Mouse (Mus musculus): ENCODE measurements around the gene Ndc80. TPM values are rescaled to one million over a fixed set of nuclear protein-coding genes. Genes with fewer than 3 reads are reported as not detected.

Ndc80 gene
- polyA plus RNA-seq (2012; rRNA removed) = 7.2 and 7.5 TPM in 2 replicates

DNA sequence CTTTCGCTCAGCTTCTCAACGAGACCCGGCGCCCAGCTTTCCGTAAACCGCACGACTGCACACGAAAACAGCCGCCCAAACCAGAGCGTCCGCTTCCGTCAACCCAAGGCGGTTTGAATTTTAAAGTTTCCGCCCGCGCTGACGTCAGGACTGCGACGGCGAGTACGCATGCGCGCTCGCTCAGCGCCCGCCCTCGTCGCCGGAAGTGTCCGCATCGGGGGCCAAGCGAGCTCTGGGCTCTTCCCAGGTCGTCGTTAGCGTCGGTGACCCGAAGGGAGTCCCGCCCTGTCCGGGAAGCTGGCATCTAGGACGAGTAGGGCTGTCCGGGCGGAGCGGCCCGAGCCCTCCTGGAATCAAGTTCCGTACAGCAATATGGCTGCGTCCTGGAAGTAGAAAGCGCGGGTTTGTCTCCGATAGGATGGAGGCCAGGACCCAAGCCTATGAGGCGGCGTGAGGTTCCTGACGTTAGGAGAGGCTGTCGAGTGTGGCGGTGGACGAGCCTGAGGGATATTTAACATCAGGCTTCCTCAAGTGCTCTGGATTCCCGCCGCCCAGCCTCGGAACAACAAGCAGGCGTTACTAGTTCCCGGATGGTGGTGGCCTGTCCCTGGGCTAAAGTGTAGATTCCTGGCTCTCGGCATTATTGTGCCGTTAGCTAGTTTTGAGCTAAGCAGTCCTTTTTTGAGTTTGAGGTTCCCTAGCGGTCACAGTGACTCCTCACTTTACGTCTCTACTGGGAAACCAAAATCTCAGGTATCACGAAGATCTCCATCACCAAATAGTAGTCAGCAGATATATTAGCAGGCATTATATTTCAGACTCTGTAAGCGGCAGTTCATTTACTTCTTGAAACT is at the start of gene Ndc80:
TSS of gene Ndc80 (minus strand) at position 147 of the 854 bp plus-strand sequence.

DNA sequence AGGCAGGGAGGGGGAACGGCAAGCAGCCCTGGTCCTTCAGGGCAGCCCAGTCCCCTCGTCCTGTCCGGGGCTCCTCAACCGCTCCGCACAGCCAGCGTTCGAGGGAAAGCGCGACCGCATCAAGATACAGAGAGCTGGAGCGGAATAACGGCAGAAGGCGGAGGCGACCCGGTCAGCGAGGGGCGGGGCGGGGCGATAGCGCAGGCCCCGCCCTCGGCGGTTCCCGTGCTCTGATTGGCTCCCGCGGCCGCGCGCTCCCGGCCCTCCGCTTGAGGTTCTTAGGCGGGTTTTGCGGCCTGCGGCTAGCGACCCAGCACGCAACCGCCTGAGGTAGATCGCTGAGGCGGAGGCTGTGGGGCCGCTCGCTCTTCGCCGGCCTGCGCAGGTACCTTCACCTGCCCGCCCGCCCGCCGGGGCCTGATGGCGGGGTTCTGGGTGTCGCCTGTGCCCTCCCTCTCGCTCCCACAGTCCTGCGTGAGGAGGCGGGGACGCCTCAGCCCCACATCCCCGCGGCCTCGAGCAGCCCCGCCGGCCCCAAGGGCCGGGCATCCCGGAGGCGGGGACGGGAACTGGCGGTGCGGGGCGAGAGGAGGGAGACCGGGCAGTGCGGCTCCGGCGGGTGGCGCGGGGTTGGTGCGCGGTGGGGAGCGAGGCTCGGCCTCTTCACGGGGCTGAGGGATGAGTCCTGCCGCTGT is 25.2 kb upstream of the Ndc80 start, which contains the start of gene Spdya:
TSS of gene Spdya (plus strand) at position 305 of the 695 bp plus-strand sequence.

DNA sequence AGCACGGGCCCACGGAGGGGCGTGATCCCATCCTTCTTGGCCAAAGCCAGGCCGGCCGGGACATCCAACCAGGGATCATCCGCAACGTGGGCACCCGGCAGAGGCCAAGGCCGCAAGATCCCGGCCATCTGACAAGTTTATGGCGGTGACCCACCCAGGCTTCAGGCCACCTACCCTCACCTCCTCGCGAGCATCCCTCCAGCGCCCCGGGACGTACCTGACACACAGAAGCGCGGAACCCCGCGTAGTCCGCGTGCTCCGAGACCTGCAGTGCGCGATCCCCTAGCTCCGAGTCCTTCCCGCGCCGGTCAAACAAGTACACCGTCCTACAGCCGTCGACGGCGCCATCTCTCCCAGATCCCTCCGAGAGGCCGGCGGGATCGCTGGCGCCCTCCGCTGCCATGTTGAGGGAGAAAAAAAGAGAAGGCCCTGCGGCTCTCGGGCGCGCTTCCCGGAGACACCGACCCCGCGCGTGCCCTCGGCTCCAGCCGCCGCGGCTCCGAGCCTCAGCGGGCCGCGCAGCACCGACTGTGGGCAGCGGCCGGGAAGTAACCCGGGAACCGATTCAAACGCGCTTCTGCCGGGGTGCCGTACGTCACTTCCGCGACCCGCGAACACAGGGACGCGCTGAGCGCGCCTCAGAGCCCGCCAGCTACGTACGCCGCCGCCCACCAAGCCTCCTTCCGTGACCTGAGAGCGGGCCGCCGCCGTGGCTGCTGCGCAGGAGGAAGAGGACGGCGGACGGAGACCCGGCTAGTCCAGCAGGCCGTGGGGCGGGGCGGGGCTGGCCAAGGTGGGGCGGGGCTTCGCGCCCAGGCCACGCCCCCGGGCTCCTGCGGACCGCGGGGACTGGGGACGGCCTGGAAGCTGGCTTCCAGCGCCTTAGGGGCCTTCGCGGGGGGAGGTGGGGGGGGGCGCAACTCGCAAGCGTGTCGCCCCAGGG is 51.6 kb downstream of the Ndc80 start, which contains the start of gene Smchd1:
TSS of gene Smchd1 (minus strand) at position 582 of the 943 bp plus-strand sequence.

DNA sequence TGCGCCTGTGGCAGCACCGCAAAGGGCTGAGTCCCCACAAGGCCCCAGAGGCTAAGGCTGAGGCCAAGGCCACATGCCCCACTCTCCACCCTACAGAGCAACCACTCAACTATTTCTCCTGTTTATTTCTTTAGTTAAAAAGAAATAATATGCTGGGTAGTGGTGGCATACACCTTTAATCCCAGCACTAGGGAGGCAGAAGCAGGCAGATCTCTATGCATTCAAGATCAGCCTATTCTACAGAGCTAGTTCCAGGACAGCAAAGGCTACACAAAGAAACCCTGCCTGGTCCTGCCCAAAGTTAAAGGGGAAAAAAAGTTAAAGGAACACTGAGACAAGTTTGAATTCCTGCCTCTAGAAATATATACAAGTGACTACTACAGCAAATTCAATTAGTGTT is 66.8 kb downstream of the Ndc80 start, which contains the start of gene Gm4707:
TSS of gene Gm4707 (minus strand) at position 101 of the 400 bp plus-strand sequence.

Other genes with a start within 250 kb of the Ndc80 start
- gene Emilin2, start 214.9 kb downstream of the Ndc80 start, polyA plus RNA-seq (2012; rRNA removed) = 9.3 and 9.5 TPM in 2 replicates
- 0.24 and 0.30 TPM in 2 replicates for gene Gm4707, start 66.9 kb downstream of the Ndc80 start, polyA plus RNA-seq (2012; rRNA removed)
- gene Smchd1, start 51.5 kb downstream of the Ndc80 start, polyA plus RNA-seq (2012; rRNA removed) = 12.7 and 13.8 TPM in 2 replicates
- 0.02 and 0.06 TPM in 2 replicates for gene Spdya, start 25.2 kb upstream of the Ndc80 start, polyA plus RNA-seq (2012; rRNA removed)
- 12.5 and 15.4 TPM in 2 replicates for gene Wdr43, start 89.0 kb upstream of the Ndc80 start, polyA plus RNA-seq (2012; rRNA removed)
- 0.03 and 0.05 TPM in 2 replicates for gene Togaram2, start 146.4 kb upstream of the Ndc80 start, polyA plus RNA-seq (2012; rRNA removed)
- 0.01 TPM in 2 replicates for gene Pcare, start 226.0 kb upstream of the Ndc80 start, polyA plus RNA-seq (2012; rRNA removed)
- gene Clip4, start 241.6 kb upstream of the Ndc80 start, polyA plus RNA-seq (2012; rRNA removed) = 0.44 and 0.53 TPM in 2 replicates

All from liver, embryonic 18 days (tissue).